Mouse (Mus musculus) hindbrain, embryonic 14.5 days (tissue): ENCODE results near the gene Gramd1b. TPM values are rescaled to one million over a fixed set of nuclear protein-coding genes. Genes with fewer than 3 reads are reported as not detected.
A peak's percentile ranks its signal among the peaks of the same experiment; 100 is the strongest.

Experiments used
- ATAC-seq: fragments of 200-750 bp; cut with Nextera tagmentation; 2 replicates; pipeline ENCODE4 v1.8.0; 2017; ENCODE audit warnings: moderate number of reproducible peaks, mild to moderate bottlenecking, moderate TSS enrichment, moderate library complexity; ENCODE audit not compliant: low FRiP score
- DNase-seq: peaks from one replicate; pipeline ENCODE4 v3.0.0-alpha.2; 2015; ENCODE audit warnings: low spot score
- H3K27ac ChIP-seq: fragments of 300-500 bp; sonication (generic); 2 replicates; pipeline ENCODE4 v1.5.1; 2014; ENCODE audit warnings: mild to moderate bottlenecking, moderate library complexity
- H3K27me3 ChIP-seq: fragments of 300-500 bp; sonication (generic); 2 replicates; pipeline ENCODE4 v1.6.1; 2014; ENCODE audit warnings: mild to moderate bottlenecking, low read length, mixed read lengths; ENCODE audit not compliant: control insufficient read depth, insufficient read depth
- H3K36me3 ChIP-seq: fragments of 300-500 bp; sonication (generic); replicated peaks from 2 replicates; pipeline ENCODE4 v1.6.1; 2014; ENCODE audit not compliant: control insufficient read depth, insufficient read depth
- H3K4me1 ChIP-seq: fragments of 300-500 bp; sonication (generic); replicated peaks from 2 replicates; pipeline ENCODE4 v1.6.1; 2014; ENCODE audit warnings: antibody characterized with exemption, low read length, mixed read lengths; ENCODE audit not compliant: control insufficient read depth, insufficient read depth
- H3K4me2 ChIP-seq: fragments of 300-500 bp; sonication (generic); replicated peaks from 2 replicates; pipeline ENCODE4 v1.6.1; 2014; ENCODE audit warnings: mild to moderate bottlenecking, moderate library complexity
- H3K4me3 ChIP-seq: fragments of 300-500 bp; sonication (generic); replicated peaks from 2 replicates; pipeline ENCODE4 v1.5.1; 2014; ENCODE audit warnings: mild to moderate bottlenecking, low read length
- H3K9ac ChIP-seq: fragments of 300-500 bp; sonication (generic); 2 replicates; pipeline ENCODE4 v1.6.1; 2014
- H3K9me3 ChIP-seq: fragments of 300-500 bp; sonication (generic); 2 replicates; pipeline ENCODE4 v1.6.1; 2016; ENCODE audit warnings: low read length; ENCODE audit not compliant: control insufficient read depth
- WGBS: fragments of 180-500 bp; shearing (Covaris S2); extraction: QIAGEN DNeasy Blood & Tissue Kit; methylation state at CpG from one replicate; pipeline ENCODE4 v1.1.7; 2014; 5-methylcytosine and 5-hydroxymethylcytosine counted together
- polyA plus RNA-seq: library from polyadenylated mRNA; unstranded; fragments of >200 nt; fragmentation: Nextera tagmentation; extraction: Ambion mirVana; gene quantifications from 2 replicates; pipeline ENCODE4 v1.2.1, GENCODE M21; 2014

The Gramd1b gene
- polyA plus RNA-seq, 1 experiment from 2014 or later = 15.1 TPM

GRCm38 (mm10) chr9:40466782-40467181 lies 64.4 kb downstream of the Gramd1b start:
- no peaks in the 10 kb centered on the region for H3K27me3 ChIP-seq
- no peak overlapping the region for H3K4me2 ChIP-seq
- ATAC-seq (no peak), DNase-seq (no peak)
- H3K36me3 ChIP-seq = no peaks in the 10 kb centered on the region
- 77% methylated on average over 7 of the region's 7 CpGs for WGBS
- H3K9ac ChIP-seq = no peak overlapping the region
- no peaks in the 10 kb centered on the region for H3K9me3 ChIP-seq
- H3K4me3 ChIP-seq = no peak overlapping the region
- H3K4me1 ChIP-seq = peaks cover 5% of the 10 kb centered on the region; the same call in 1 of the 2 replicates
- H3K27ac ChIP-seq = no peak overlapping the region

- ATAC-seq (no peak), DNase-seq (no peak)
- WGBS = 87% methylated on average over 5 of the region's 5 CpGs
These were observed 65.6 kb downstream of the Gramd1b start for GRCm38 (mm10) chr9:40465596-40465995.

GRCm38 (mm10) chr9:40462401-40462800 lies 68.8 kb downstream of the Gramd1b start:
- Histone ChIP-seq H3K27me3 (peaks cover under 1% of the 10 kb centered on the region; the same call in 1 of the 2 replicates), H3K4me2 (no peak overlapping the region), H3K9me3 (no peaks in the 10 kb centered on the region), H3K4me1 (no peaks in the 10 kb centered on the region), H3K27ac (no peak overlapping the region), H3K4me3 (no peak overlapping the region), H3K9ac (no peak overlapping the region), H3K36me3 (no peaks in the 10 kb centered on the region)
- no peak for ATAC-seq
- no peak for DNase-seq
- WGBS = 76% methylated on average over 6 of the region's 6 CpGs

More at GRCm38 (mm10) chr9:40465596-40465995, 65.6 kb downstream of the Gramd1b start:
- H3K4me3 ChIP-seq = no peak overlapping the region
- no peaks in the 10 kb centered on the region for H3K9me3 ChIP-seq
- H3K27me3 ChIP-seq = no peaks in the 10 kb centered on the region
- H3K4me2 ChIP-seq = no peak overlapping the region
- H3K36me3 ChIP-seq = no peaks in the 10 kb centered on the region
- peaks cover 5% of the 10 kb centered on the region; the same call in 1 of the 2 replicates for H3K4me1 ChIP-seq
- no peak overlapping the region for H3K9ac ChIP-seq
- no peak overlapping the region for H3K27ac ChIP-seq

GRCm38 (mm10) chr9:40460781-40461180 lies 70.4 kb downstream of the Gramd1b start:
- Histone ChIP-seq H3K27me3 (peaks cover 4% of the 10 kb centered on the region; the same call in 1 of the 2 replicates), H3K9me3 (no peaks in the 10 kb centered on the region), H3K4me3 (no peak overlapping the region), H3K4me1 (no peaks in the 10 kb centered on the region), H3K9ac (no peak overlapping the region), H3K36me3 (no peaks in the 10 kb centered on the region), H3K4me2 (no peak overlapping the region), H3K27ac (no peak overlapping the region)
- ATAC-seq = no peak
- 67% methylated on average over 6 of the region's 6 CpGs for whole genome bisulfite sequencing
- no peak for DNase-seq

GRCm38 (mm10) chr9:40459304-40460280 lies 71.6 kb downstream of the Gramd1b start:
- H3K9ac ChIP-seq = no peak overlapping the region
- WGBS = 85% methylated on average over 5 of the region's 5 CpGs

GRCm38 (mm10) chr9:40458559-40459303 lies 72.5 kb downstream of the Gramd1b start:
- ATAC-seq = no peak
- H3K27ac ChIP-seq = no peak overlapping the region
- H3K9ac ChIP-seq = no peak overlapping the region
- no peak overlapping the region for H3K4me2 ChIP-seq
- H3K4me1 ChIP-seq = no peaks in the 10 kb centered on the region
- peaks cover 12% of the 10 kb centered on the region for H3K27me3 ChIP-seq
- no peaks in the 10 kb centered on the region for H3K36me3 ChIP-seq
- 71% methylated on average over 4 of the region's 4 CpGs for WGBS
- H3K4me3 ChIP-seq = no peak overlapping the region
- H3K9me3 ChIP-seq = no peaks in the 10 kb centered on the region
- DNase-seq = no peak

More at GRCm38 (mm10) chr9:40459304-40460280, 71.6 kb downstream of the Gramd1b start:
- peaks cover 7% of the 10 kb centered on the region for H3K27me3 ChIP-seq
- no peaks in the 10 kb centered on the region for H3K9me3 ChIP-seq
- ATAC-seq = no peak
- H3K4me1 ChIP-seq = no peaks in the 10 kb centered on the region
- H3K27ac ChIP-seq = no peak overlapping the region
- H3K4me3 ChIP-seq = no peak overlapping the region
- no peak overlapping the region for H3K4me2 ChIP-seq
- no peak for DNase-seq
- no peaks in the 10 kb centered on the region for H3K36me3 ChIP-seq

- 78% methylated on average over 5 of the region's 5 CpGs for WGBS
- Histone ChIP-seq H3K9me3 (no peaks in the 10 kb centered on the region), H3K9ac (no peak overlapping the region), H3K36me3 (no peaks in the 10 kb centered on the region), H3K27me3 (peaks cover 12% of the 10 kb centered on the region), H3K27ac (no peak overlapping the region), H3K4me3 (no peak overlapping the region), H3K4me1 (no peaks in the 10 kb centered on the region), H3K4me2 (no peak overlapping the region)
- no peak for DNase-seq
- ATAC-seq = no peak
These were observed 73.7 kb downstream of the Gramd1b start for GRCm38 (mm10) chr9:40457448-40457847.

- H3K4me2 ChIP-seq = peak overlapping the region; percentile 98
- 1% methylated on average over 7 of the region's 7 CpGs for WGBS
- H3K27ac ChIP-seq = 0 out of 2 replicates have a peak overlapping the region, but pooled peaks have one; percentile 22
- H3K4me1 ChIP-seq = no peaks in the 10 kb centered on the region
- no peaks in the 10 kb centered on the region for H3K9me3 ChIP-seq
- H3K36me3 ChIP-seq = no peaks in the 10 kb centered on the region
- ATAC-seq = peak; percentile 81; the same call in 1 of the 2 replicates
- H3K4me3 ChIP-seq = peak overlapping the region; percentile 54
- peak; percentile 48 for DNase-seq
- H3K27me3 ChIP-seq = peaks cover 12% of the 10 kb centered on the region
- peak overlapping the region; percentile 65 for H3K9ac ChIP-seq
These were observed 75.0 kb downstream of the Gramd1b start for GRCm38 (mm10) chr9:40456191-40456590.
